Mouse (Mus musculus) adrenal gland, adult 8-10 months (tissue): Measurements from ENCODE around the gene Nol9. TPM values are rescaled to one million over a fixed set of nuclear protein-coding genes. Genes with fewer than 3 reads are reported as not detected.

Experiments used
- DNase-seq: peaks from one replicate; pipeline ENCODE4 v3.0.0; 2022
- total RNA-seq, 4 experiments: library from RNA; stranded (reverse); gene quantifications; 2 replicates each; pipeline ENCODE4 v1.2.4; 2022

The Nol9 gene
- total RNA-seq, 4 experiments from 2014 or later, result 21.3 to 29.6 (median 25.8) TPM

GRCm38 (mm10) chr4:152092751-152093293 is 53.7 kb downstream of the Nol9 start:
- no peak for DNase-seq

GRCm38 (mm10) chr4:152094233-152094632 is 55.1 kb downstream of the Nol9 start:
- no peak for DNase-seq

GRCm38 (mm10) chr4:152095937-152096910 is 57.1 kb downstream of the Nol9 start:
- DNase-seq, result peak; percentile 62

GRCm38 (mm10) chr4:152096927-152097326 is 57.8 kb downstream of the Nol9 start:
- no peak for DNase-seq

GRCm38 (mm10) chr4:152097911-152098799 is 59.0 kb downstream of the Nol9 start:
- DNase-seq, result no peak

- no peak for DNase-seq
Observed at GRCm38 (mm10) chr4:152100541-152100940, 61.4 kb downstream of the Nol9 start.

GRCm38 (mm10) chr4:152101081-152101653 is 62.0 kb downstream of the Nol9 start:
- no peak for DNase-seq

GRCm38 (mm10) chr4:152101921-152102320 is 62.8 kb downstream of the Nol9 start:
- no peak for DNase-seq

- DNase-seq, result no peak
Observed at GRCm38 (mm10) chr4:152103025-152103424, 63.9 kb downstream of the Nol9 start.

GRCm38 (mm10) chr4:152106746-152107145 is 67.6 kb downstream of the Nol9 start:
- DNase-seq, result no peak

GRCm38 (mm10) chr4:152107493-152107892 is 68.4 kb downstream of the Nol9 start:
- no peak for DNase-seq

GRCm38 (mm10) chr4:152107971-152108509 is 68.9 kb downstream of the Nol9 start:
- peak; percentile 79 for DNase-seq

- no peak for DNase-seq
Observed at GRCm38 (mm10) chr4:152108673-152109072, 69.6 kb downstream of the Nol9 start.

GRCm38 (mm10) chr4:152109509-152109908 is 70.4 kb downstream of the Nol9 start:
- DNase-seq, result no peak

GRCm38 (mm10) chr4:152110689-152111088 is 71.6 kb downstream of the Nol9 start:
- no peak for DNase-seq

Other genes starting within 250 kb of the Nol9 start
- 10 to 100 TPM; 23.6 to 59.6 (median 36.5) TPM for gene Camta1, start 177.4 kb upstream of the Nol9 start, total RNA-seq
- gene Dnajc11, start 105.6 kb upstream of the Nol9 start, total RNA-seq, result 100 to 1,000 TPM in 2 of 4 experiments, 10 to 100 TPM in 2; 84.6 to 116 (median 104) TPM
- gene Thap3, start 50.3 kb upstream of the Nol9 start, total RNA-seq, result 10 to 100 TPM; 25.7 to 46.9 (median 36.6) TPM
- gene Phf13, start 43.1 kb upstream of the Nol9 start, total RNA-seq, result 10 to 100 TPM; 14.0 to 20.5 (median 18.6) TPM
- gene Klhl21, start 30.5 kb upstream of the Nol9 start, total RNA-seq, result 10 to 100 TPM; 23.9 to 34.2 (median 31.1) TPM
- 10 to 100 TPM in 3 of 4 experiments, 1 to 10 TPM in 1; 7.1 to 17.4 (median 13.7) TPM for gene Zbtb48, start 11.7 kb upstream of the Nol9 start, total RNA-seq
- gene Tas1r1, start 753 bp upstream of the Nol9 start, total RNA-seq, result under 1 TPM in 1 of 4 experiments, not detected in 3; 0.71 TPM
- gene Plekhg5, start 33.2 kb downstream of the Nol9 start, total RNA-seq, result 10 to 100 TPM in 3 of 4 experiments, 1 to 10 TPM in 1; 8.7 to 19.5 (median 15.4) TPM
- 1 to 10 TPM in 3 of 4 experiments, under 1 TPM in 1; 0.73 to 2.0 (median 1.3) TPM for gene Tnfrsf25, start 76.6 kb downstream of the Nol9 start, total RNA-seq
- gene Espn, start 113.0 kb downstream of the Nol9 start, total RNA-seq, result 1 to 10 TPM; 2.1 to 6.0 (median 4.4) TPM
- not detected for gene Hes2, start 119.5 kb downstream of the Nol9 start, total RNA-seq
- gene Acot7, start 138.8 kb downstream of the Nol9 start, total RNA-seq, result 10 to 100 TPM; 49.5 to 53.2 (median 51.8) TPM
- gene Gpr153, start 234.9 kb downstream of the Nol9 start, total RNA-seq, result 1 to 10 TPM; 4.8 to 7.0 (median 5.4) TPM